Mouse (Mus musculus): Measurements from ENCODE around the gene Kctd7. TPM values are rescaled to one million over a fixed set of nuclear protein-coding genes. Genes with fewer than 3 reads are reported as not detected.

Kctd7 gene
- total RNA-seq, 2 experiments from 2014 or later = 1.9 to 3.0 TPM

GRCm38 (mm10) chr5:130191865-130192264 lies 47.2 kb downstream of the Kctd7 start:
- no peak for DNase-seq

DNA sequence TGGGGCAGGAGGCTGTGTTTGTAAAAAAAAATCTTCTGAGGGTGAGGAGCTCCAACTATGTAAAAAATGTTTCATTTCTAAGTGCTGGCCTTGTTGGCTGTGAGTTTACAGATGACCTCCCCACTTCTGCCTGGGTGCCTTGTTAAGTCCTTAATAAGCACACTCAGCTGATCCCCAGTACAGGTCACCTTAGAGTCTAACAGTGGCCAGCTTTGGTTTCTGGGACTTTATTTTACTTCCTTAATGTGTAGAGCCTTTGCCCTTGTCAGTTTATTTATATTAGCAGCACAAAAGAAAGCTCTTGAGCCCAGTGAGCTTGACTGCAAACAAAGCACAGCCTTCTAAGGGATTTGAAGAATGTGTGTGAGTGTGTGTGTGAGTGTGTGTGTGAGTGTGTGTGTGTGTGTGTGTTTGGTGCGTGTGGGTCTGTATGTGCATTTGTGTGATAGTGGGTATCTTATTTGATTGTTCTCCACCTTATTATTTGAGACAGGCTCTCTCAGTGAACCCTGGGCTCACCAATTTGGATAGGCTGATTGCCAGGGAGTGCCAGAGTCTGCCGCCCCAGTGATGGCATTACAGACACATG lies 47.8 kb downstream of the Kctd7 start:
- no peak for DNase-seq

DNA sequence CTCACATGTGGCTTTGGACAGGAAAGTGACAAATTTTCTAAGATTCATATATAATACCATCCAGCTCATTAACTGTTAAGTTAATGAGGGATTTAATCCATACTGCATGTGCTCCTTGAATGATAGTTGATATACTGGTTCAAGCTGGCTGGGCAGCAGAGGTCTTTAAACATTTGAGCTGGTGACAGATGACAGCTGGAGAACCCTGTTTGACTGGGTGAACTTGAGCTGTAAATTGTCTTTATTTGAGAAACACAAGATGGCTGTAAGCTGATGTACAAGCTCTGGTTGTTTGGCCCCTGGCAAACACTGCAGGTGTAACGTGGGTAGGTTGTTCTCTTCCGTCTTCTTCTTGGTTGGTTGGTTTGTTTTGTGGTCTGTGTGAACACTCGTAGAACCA lies 49.1 kb downstream of the Kctd7 start:
- no peak for DNase-seq

DNA sequence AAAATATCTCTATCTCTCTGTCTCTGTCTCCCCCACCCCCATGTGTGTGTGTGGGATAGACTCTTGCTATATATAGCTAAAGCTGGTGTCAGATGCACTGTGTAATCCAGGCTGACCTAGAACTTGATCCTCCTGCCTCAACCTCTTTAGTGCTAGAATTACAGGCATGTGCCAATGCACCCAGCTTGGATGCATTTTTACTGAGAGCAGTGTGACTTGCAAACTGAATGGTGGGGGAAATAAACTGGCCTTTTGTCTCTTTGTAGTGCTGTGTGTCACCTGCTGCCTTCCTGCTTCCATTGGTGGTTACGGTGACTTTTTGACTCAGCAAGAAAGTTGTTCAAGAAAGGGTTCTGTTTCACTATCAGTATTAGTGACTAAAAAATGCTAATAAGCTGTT lies 51.6 kb downstream of the Kctd7 start:
- no peak for DNase-seq

- DNase-seq = no peak
These were observed 52.8 kb downstream of the Kctd7 start for GRCm38 (mm10) chr5:130197454-130197853.

DNA sequence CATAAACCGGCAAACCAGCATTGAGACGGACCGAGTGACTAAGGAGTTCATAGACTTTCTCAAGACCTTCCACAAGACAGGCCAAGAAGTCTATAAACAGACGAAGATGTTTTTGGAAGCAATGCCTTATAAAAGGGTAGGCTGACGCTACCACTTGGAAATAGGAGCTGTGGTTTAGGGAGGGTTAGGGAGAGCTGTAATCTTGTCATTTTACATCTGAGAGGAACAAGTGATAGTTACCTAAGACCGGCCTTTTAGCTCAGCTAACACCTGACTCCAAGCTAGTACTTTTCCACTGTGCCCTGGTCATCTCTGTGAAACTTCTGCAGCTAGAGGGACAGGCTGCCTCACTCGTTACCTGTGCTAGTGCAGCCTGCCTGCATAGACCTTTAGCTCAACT lies 53.3 kb downstream of the Kctd7 start:
- no peak for DNase-seq

DNA sequence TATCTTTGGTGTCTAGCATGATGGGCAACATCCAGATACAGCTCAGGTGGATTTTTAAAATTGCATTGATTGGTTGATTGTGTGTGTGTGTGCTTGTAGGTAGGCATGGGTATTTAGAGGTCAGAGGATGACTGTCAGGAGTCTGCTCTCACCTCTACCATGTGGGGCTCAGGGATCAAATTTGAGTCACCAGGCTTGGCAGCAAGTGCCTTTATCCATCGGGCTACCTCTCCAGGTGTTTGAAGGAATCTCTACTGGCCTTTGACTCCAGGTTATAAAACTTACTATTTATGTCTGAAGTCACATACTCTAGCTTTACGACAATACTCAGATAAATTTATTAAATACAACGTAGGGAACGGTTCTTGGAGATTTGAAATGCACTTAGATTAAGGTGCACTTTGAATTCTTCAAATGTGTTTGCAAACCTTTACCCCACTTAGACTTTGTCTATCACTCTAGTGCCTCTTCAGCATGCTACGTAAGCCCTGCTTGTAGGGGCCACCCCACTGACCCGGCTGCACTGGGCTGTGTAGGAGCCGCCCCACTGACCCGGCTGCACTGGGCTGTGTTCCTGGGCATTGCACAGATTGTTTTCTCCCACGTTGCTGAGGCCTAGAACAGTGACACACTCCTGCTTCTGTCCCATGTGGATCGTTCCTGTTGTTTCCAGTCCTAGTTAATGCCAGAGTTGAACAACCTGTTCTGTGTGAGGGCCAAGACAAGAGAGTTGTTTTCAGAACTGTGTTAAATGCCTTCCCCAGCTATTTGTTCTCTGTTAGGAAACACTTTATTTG lies 55.8 kb downstream of the Kctd7 start:
- DNase-seq = no peak

DNA sequence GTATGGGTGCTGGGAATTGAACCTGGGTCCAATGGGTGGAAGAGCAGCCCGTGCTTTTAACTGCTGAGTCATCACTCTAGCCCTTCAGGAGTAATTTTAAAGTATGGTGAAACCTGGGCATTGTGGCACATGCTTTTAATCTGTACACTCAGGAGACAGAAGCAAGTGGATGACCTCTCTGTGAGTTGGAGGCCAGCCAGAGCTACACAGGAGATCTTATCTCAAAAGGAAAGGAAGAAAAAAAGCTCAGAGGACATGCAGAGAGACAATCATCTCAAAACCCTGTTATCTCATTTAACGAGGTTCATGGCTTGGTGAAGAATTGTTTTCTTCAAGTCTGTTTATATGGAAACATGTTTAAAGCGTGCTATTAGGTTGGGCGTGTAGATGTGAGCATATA lies 59.3 kb downstream of the Kctd7 start:
- DNase-seq = no peak

GRCm38 (mm10) chr5:130204560-130204959 lies 59.9 kb downstream of the Kctd7 start:
- no peak for DNase-seq

Other genes starting within 250 kb of the Kctd7 start
- under 1 TPM; 0.46 to 0.69 TPM for gene Zbed5, start 249.1 kb upstream of the Kctd7 start, total RNA-seq (2021)
- 10 to 100 TPM; 14.3 to 14.7 TPM for gene Phkg1, start 246.3 kb upstream of the Kctd7 start, total RNA-seq (2021)
- gene Nupr1l, start 236.3 kb upstream of the Kctd7 start, total RNA-seq (2021) = 1 to 10 TPM in 1 of 2 experiments, under 1 TPM in 1; 0.45 to 1.1 TPM
- 10 to 100 TPM; 14.6 to 18.4 TPM for gene Vkorc1l1, start 202.9 kb upstream of the Kctd7 start, total RNA-seq (2021)
- 10 to 100 TPM; 14.1 TPM for gene Gusb, start 141.8 kb upstream of the Kctd7 start, total RNA-seq (2021)
- gene Asl, start 115.6 kb upstream of the Kctd7 start, total RNA-seq (2021) = 1 to 10 TPM; 4.6 to 5.0 TPM
- 10 to 100 TPM; 13.8 to 14.8 TPM for gene Crcp, start 115.6 kb upstream of the Kctd7 start, total RNA-seq (2021)
- gene Tpst1, start 71.5 kb upstream of the Kctd7 start, total RNA-seq (2021) = 1 to 10 TPM; 6.9 to 8.3 TPM
- 10 to 100 TPM; 23.4 to 24.9 TPM for gene Rabgef1, start 26.9 kb downstream of the Kctd7 start, total RNA-seq (2021)
- 10 to 100 TPM; 37.1 to 39.8 TPM for gene Tmem248, start 72.2 kb downstream of the Kctd7 start, total RNA-seq (2021)
- gene Sbds, start 110.7 kb downstream of the Kctd7 start, total RNA-seq (2021) = 10 to 100 TPM; 52.0 to 55.9 TPM
- 1 to 10 TPM; 6.4 to 9.1 TPM for gene Tyw1, start 110.8 kb downstream of the Kctd7 start, total RNA-seq (2021)
- gene Caln1, start 224.6 kb downstream of the Kctd7 start, total RNA-seq (2021) = not detected
- not detected for gene A330070K13Rik, start 239.8 kb downstream of the Kctd7 start, total RNA-seq (2021)

All from heart, adult 18-20 months (tissue).